Mouse (Mus musculus) neural tube, embryonic 15.5 days (tissue): Measurements from ENCODE around the gene Arhgap44. TPM values are rescaled to one million over a fixed set of nuclear protein-coding genes. Genes with fewer than 3 reads are reported as not detected.

ENCODE experiments used
- ATAC-seq: fragments of 200-750 bp; cut with Nextera tagmentation; 2 replicates; pipeline ENCODE4 v1.8.0; 2017; ENCODE audit warnings: mild to moderate bottlenecking, moderate TSS enrichment, moderate library complexity; ENCODE audit not compliant: low FRiP score
- H3K27ac ChIP-seq: fragments of 300-500 bp; sonication (generic); replicated peaks from 2 replicates; pipeline ENCODE4 v1.5.1; 2015; ENCODE audit warnings: mild to moderate bottlenecking, inconsistent platforms
- H3K27me3 ChIP-seq: fragments of 300-500 bp; sonication (generic); replicated peaks from 2 replicates; pipeline ENCODE4 v1.6.1; 2015; ENCODE audit warnings: inconsistent platforms
- H3K36me3 ChIP-seq: fragments of 300-500 bp; sonication (generic); 2 replicates; pipeline ENCODE4 v1.6.1; 2015; ENCODE audit warnings: inconsistent platforms
- H3K4me1 ChIP-seq: fragments of 300-500 bp; sonication (generic); 2 replicates; pipeline ENCODE4 v1.6.1; 2015; ENCODE audit warnings: inconsistent platforms
- H3K4me2 ChIP-seq: fragments of 300-500 bp; sonication (generic); 2 replicates; pipeline ENCODE4 v1.6.1; 2015; ENCODE audit warnings: inconsistent platforms, mild to moderate bottlenecking, moderate library complexity
- H3K4me3 ChIP-seq: fragments of 300-500 bp; sonication (generic); replicated peaks from 2 replicates; pipeline ENCODE4 v1.5.1; 2015; ENCODE audit warnings: mild to moderate bottlenecking, inconsistent platforms
- H3K9ac ChIP-seq: fragments of 300-500 bp; sonication (generic); replicated peaks from 2 replicates; pipeline ENCODE4 v1.6.1; 2015; ENCODE audit warnings: mild to moderate bottlenecking, inconsistent platforms
- H3K9me3 ChIP-seq: fragments of 300-500 bp; sonication (generic); replicated peaks from 2 replicates; pipeline ENCODE4 v1.6.1; 2016; ENCODE audit warnings: inconsistent platforms
- WGBS: fragments of 180-500 bp; shearing (Covaris S2); methylation state at CpG from one replicate; pipeline ENCODE4 v1.1.7; 2015; ENCODE audit warnings: mixed read lengths; 5-methylcytosine and 5-hydroxymethylcytosine counted together
- polyA plus RNA-seq: library from polyadenylated mRNA; unstranded; fragments of >200 nt; fragmentation: Nextera tagmentation; extraction: Ambion mirVana; gene quantifications from 2 replicates; pipeline ENCODE4 v1.2.1, GENCODE M21; 2015

Arhgap44 gene
- polyA plus RNA-seq, 1 experiment from 2014 or later = 18.7 TPM

- no peaks in the 10 kb centered on the region; the same call in 1 of the 2 replicates for H3K4me1 ChIP-seq
- ATAC-seq = no peak
- no peak overlapping the region for H3K4me2 ChIP-seq
- no peak overlapping the region for H3K9ac ChIP-seq
- H3K36me3 ChIP-seq = no peaks in the 10 kb centered on the region
- no peak overlapping the region for H3K4me3 ChIP-seq
- no peaks in the 10 kb centered on the region for H3K9me3 ChIP-seq
- no peak overlapping the region for H3K27ac ChIP-seq
- H3K27me3 ChIP-seq = no peaks in the 10 kb centered on the region
- 88% methylated on average over 8 of the region's 8 CpGs for WGBS
Observed at GRCm38 (mm10) chr11:65135251-65135739, 27.5 kb downstream of the Arhgap44 start.

GRCm38 (mm10) chr11:65133661-65134060 lies 29.1 kb downstream of the Arhgap44 start:
- H3K27ac ChIP-seq = no peak overlapping the region
- no peak overlapping the region for H3K4me3 ChIP-seq
- no peaks in the 10 kb centered on the region for H3K27me3 ChIP-seq
- no peak for ATAC-seq
- no peaks in the 10 kb centered on the region for H3K9me3 ChIP-seq
- H3K9ac ChIP-seq = no peak overlapping the region
- peaks cover 2% of the 10 kb centered on the region; the same call in 1 of the 2 replicates for H3K4me1 ChIP-seq
- no peak overlapping the region for H3K4me2 ChIP-seq
- WGBS = 92% methylated on average over 4 of the region's 4 CpGs
- no peaks in the 10 kb centered on the region for H3K36me3 ChIP-seq

GRCm38 (mm10) chr11:65129110-65129509 lies 33.7 kb downstream of the Arhgap44 start:
- no peak overlapping the region for H3K27ac ChIP-seq
- WGBS = 84% methylated on average over 4 of the region's 4 CpGs
- no peak overlapping the region for H3K9ac ChIP-seq
- no peaks in the 10 kb centered on the region for H3K27me3 ChIP-seq
- no peak overlapping the region for H3K4me2 ChIP-seq
- no peaks in the 10 kb centered on the region for H3K9me3 ChIP-seq
- no peak for ATAC-seq
- no peaks in the 10 kb centered on the region for H3K36me3 ChIP-seq
- no peak overlapping the region for H3K4me3 ChIP-seq
- peaks cover 28% of the 10 kb centered on the region; the same call in 1 of the 2 replicates for H3K4me1 ChIP-seq

GRCm38 (mm10) chr11:65128666-65129065 lies 34.1 kb downstream of the Arhgap44 start:
- WGBS = 72% methylated on average over 4 of the region's 4 CpGs
- H3K4me3 ChIP-seq = no peak overlapping the region
- H3K27ac ChIP-seq = no peak overlapping the region
- H3K36me3 ChIP-seq = no peaks in the 10 kb centered on the region
- no peaks in the 10 kb centered on the region for H3K9me3 ChIP-seq
- H3K4me1 ChIP-seq = peaks cover 28% of the 10 kb centered on the region; the same call in 1 of the 2 replicates
- H3K27me3 ChIP-seq = no peaks in the 10 kb centered on the region
- ATAC-seq = no peak
- H3K9ac ChIP-seq = no peak overlapping the region
- H3K4me2 ChIP-seq = no peak overlapping the region

- Histone ChIP-seq H3K9ac (no peak overlapping the region), H3K4me2 (no peak overlapping the region), H3K36me3 (no peaks in the 10 kb centered on the region), H3K27ac (0 out of 2 replicates have a peak overlapping the region, but pooled peaks have one; percentile 41), H3K4me3 (no peak overlapping the region), H3K27me3 (no peaks in the 10 kb centered on the region), H3K9me3 (no peaks in the 10 kb centered on the region), H3K4me1 (peaks cover 28% of the 10 kb centered on the region; the same call in 1 of the 2 replicates)
- ATAC-seq = no peak
- 70% methylated on average over 9 of the region's 9 CpGs for WGBS
Observed at GRCm38 (mm10) chr11:65126566-65126965, 36.2 kb downstream of the Arhgap44 start.

- H3K4me2 ChIP-seq = no peak overlapping the region
- no peak overlapping the region for H3K4me3 ChIP-seq
- peak; percentile 87 for ATAC-seq
- 58% methylated on average over 8 of the region's 8 CpGs for WGBS
- H3K36me3 ChIP-seq = no peaks in the 10 kb centered on the region
- H3K4me1 ChIP-seq = peaks cover 28% of the 10 kb centered on the region; the same call in 1 of the 2 replicates
- no peaks in the 10 kb centered on the region for H3K9me3 ChIP-seq
- no peak overlapping the region for H3K9ac ChIP-seq
- H3K27me3 ChIP-seq = no peaks in the 10 kb centered on the region
- 0 out of 2 replicates have a peak overlapping the region, but pooled peaks have one; percentile 10 for H3K27ac ChIP-seq
Observed at GRCm38 (mm10) chr11:65124913-65125418, 37.8 kb downstream of the Arhgap44 start.

GRCm38 (mm10) chr11:65120276-65120675 lies 42.5 kb downstream of the Arhgap44 start:
- Histone ChIP-seq H3K4me3 (no peak overlapping the region), H3K4me2 (no peak overlapping the region), H3K36me3 (no peaks in the 10 kb centered on the region), H3K9ac (no peak overlapping the region), H3K27ac (no peak overlapping the region), H3K4me1 (peaks cover 6% of the 10 kb centered on the region; the same call in 1 of the 2 replicates), H3K27me3 (no peaks in the 10 kb centered on the region), H3K9me3 (no peaks in the 10 kb centered on the region)
- ATAC-seq = no peak
- WGBS = 91% methylated on average over 4 of the region's 4 CpGs

GRCm38 (mm10) chr11:65115811-65116210 lies 47.0 kb downstream of the Arhgap44 start:
- WGBS = 90% methylated on average over 6 of the region's 6 CpGs
- Histone ChIP-seq H3K4me3 (no peak overlapping the region), H3K4me2 (no peak overlapping the region), H3K4me1 (peaks cover 16% of the 10 kb centered on the region), H3K27ac (no peak overlapping the region), H3K27me3 (no peaks in the 10 kb centered on the region), H3K36me3 (no peaks in the 10 kb centered on the region), H3K9me3 (no peaks in the 10 kb centered on the region), H3K9ac (no peak overlapping the region)
- ATAC-seq = no peak

- H3K27ac ChIP-seq = no peak overlapping the region
- WGBS = 41% methylated on average over 4 of the region's 4 CpGs
- no peak for ATAC-seq
Observed at GRCm38 (mm10) chr11:65112086-65112485, 50.7 kb downstream of the Arhgap44 start.

GRCm38 (mm10) chr11:65111651-65112050 lies 51.1 kb downstream of the Arhgap44 start:
- H3K9me3 ChIP-seq = no peaks in the 10 kb centered on the region
- H3K4me3 ChIP-seq = no peak overlapping the region
- WGBS = 57% methylated on average over 5 of the region's 5 CpGs
- H3K4me2 ChIP-seq = no peak overlapping the region
- H3K4me1 ChIP-seq = peaks cover 37% of the 10 kb centered on the region
- H3K36me3 ChIP-seq = no peaks in the 10 kb centered on the region
- no peak overlapping the region for H3K9ac ChIP-seq
- no peak overlapping the region for H3K27ac ChIP-seq
- no peaks in the 10 kb centered on the region for H3K27me3 ChIP-seq
- no peak for ATAC-seq

More at GRCm38 (mm10) chr11:65112086-65112485, 50.7 kb downstream of the Arhgap44 start:
- Histone ChIP-seq H3K9ac (no peak overlapping the region), H3K4me1 (peaks cover 37% of the 10 kb centered on the region), H3K4me2 (no peak overlapping the region), H3K9me3 (no peaks in the 10 kb centered on the region), H3K27me3 (no peaks in the 10 kb centered on the region), H3K4me3 (no peak overlapping the region), H3K36me3 (no peaks in the 10 kb centered on the region)

GRCm38 (mm10) chr11:65110058-65110457 lies 52.7 kb downstream of the Arhgap44 start:
- H3K4me3 ChIP-seq = no peak overlapping the region
- WGBS = 28% methylated on average over 10 of the region's 10 CpGs

GRCm38 (mm10) chr11:65107734-65108171 lies 55.0 kb downstream of the Arhgap44 start:
- Histone ChIP-seq H3K27me3 (no peaks in the 10 kb centered on the region), H3K9ac (no peak overlapping the region), H3K36me3 (no peaks in the 10 kb centered on the region), H3K4me3 (no peak overlapping the region), H3K4me1 (peaks cover 37% of the 10 kb centered on the region), H3K27ac (0 out of 2 replicates have a peak overlapping the region, but pooled peaks have one; percentile 28), H3K4me2 (no peak overlapping the region), H3K9me3 (no peaks in the 10 kb centered on the region)
- WGBS = 59% methylated on average over 5 of the region's 5 CpGs
- ATAC-seq = peak; percentile 39; the same call in 1 of the 2 replicates

More at GRCm38 (mm10) chr11:65110058-65110457, 52.7 kb downstream of the Arhgap44 start:
- H3K36me3 ChIP-seq = no peaks in the 10 kb centered on the region
- H3K4me2 ChIP-seq = no peak overlapping the region
- no peaks in the 10 kb centered on the region for H3K9me3 ChIP-seq
- no peak for ATAC-seq
- H3K27ac ChIP-seq = no peak overlapping the region
- peaks cover 37% of the 10 kb centered on the region for H3K4me1 ChIP-seq
- no peak overlapping the region for H3K9ac ChIP-seq
- H3K27me3 ChIP-seq = no peaks in the 10 kb centered on the region
